ENCODE assay signal across 9 mouse cellular contexts in genomic region chr16:38368336-38368735, GRCm38 (mm10). TPM values are rescaled to one million over a fixed set of nuclear protein-coding genes. Genes with fewer than 3 reads are reported as not detected.
DNase-seq lines count a peak whose midpoint lies in the region; ATAC-seq and TF ChIP-seq lines count a peak whose summit lies in the region.
"Had no signal": no experiment of that assay in that cellular context is flagged by ENCODE, and none has a peak within 500 bp of the region (broad histone marks: within the 10 kb centered on the region; RNA-seq: fewer than 3 reads in every experiment).

No protein-coding gene starts in this region.

- TF ChIP-seq EP300 in heart, postnatal 0 days (IDR thresholded peaks at IDR 0.05; ENCODE audit: low read depth) = no peak

- no peak for ATAC-seq in megakaryocyte, adult 5-6 weeks (ENCODE audit: poor library complexity, severe bottlenecking)
- peak; percentile 12; the same call in 1 of the 2 replicates for ATAC-seq in heart, postnatal 0 days (ENCODE audit: insufficient read depth, low read depth)
- no peak for ATAC-seq in megakaryocyte-erythroid progenitor cell, adult 5-6 weeks (replicated peaks; ENCODE audit: low FRiP score, low TSS enrichment, poor library complexity, severe bottlenecking)

- WGBS in heart, postnatal 0 days = 14% methylated on average over 10 of the region's 10 CpGs

- H3K4me3 ChIP-seq in megakaryocyte, embryonic 14.5 days (replicated peaks) = peak overlapping the region; percentile 83
- H3K4me3 ChIP-seq in heart, postnatal 0 days (ENCODE audit: low read depth, low read length) = peak overlapping the region; percentile 22

- TF ChIP-seq CTCF in heart, postnatal 0 days (IDR thresholded peaks at IDR 0.05; ENCODE audit: low read depth) = no peak

- peak; percentile 48 to 58 for DNase-seq in cerebellum, postnatal 36 days
- no peak for DNase-seq in heart, postnatal 0 days (ENCODE audit: low spot score)
- DNase-seq in retina, postnatal 1 day = peak; percentile 66
- DNase-seq in embryo, embryonic 9.5 days (ENCODE audit: extremely low spot score) = no peak
- DNase-seq: lung, embryonic 14.5 days had no signal

- H3K9ac ChIP-seq in heart, postnatal 0 days (replicated peaks; ENCODE audit: low read depth, low read length) = no peak overlapping the region
- H3K9ac ChIP-seq: lung, embryonic 14.5 days had no signal

- H3K4me1 ChIP-seq in megakaryocyte, embryonic 14.5 days = peaks cover 83% of the 10 kb centered on the region
- H3K4me1 ChIP-seq in heart, postnatal 0 days (ENCODE audit: control insufficient read depth, insufficient read depth) = peaks cover 26% of the 10 kb centered on the region

- no peaks in the 10 kb centered on the region for H3K9me3 ChIP-seq in megakaryocyte, embryonic 14.5 days
- no peaks in the 10 kb centered on the region for H3K9me3 ChIP-seq in heart, postnatal 0 days (replicated peaks; ENCODE audit: control insufficient read depth, low read length)

- no peak overlapping the region for H3K27ac ChIP-seq in heart, postnatal 0 days (ENCODE audit: low read depth)

- peak overlapping the region; percentile 54 for H3K4me2 ChIP-seq in heart, postnatal 0 days (ENCODE audit: low read depth, low read length)
- H3K4me2 ChIP-seq: lung, embryonic 14.5 days had no signal

- H3K36me3 ChIP-seq in megakaryocyte, embryonic 14.5 days (replicated peaks; ENCODE audit: low read length) = peaks cover 35% of the 10 kb centered on the region
- peaks cover 49% of the 10 kb centered on the region for H3K36me3 ChIP-seq in heart, postnatal 0 days (replicated peaks; ENCODE audit: control insufficient read depth, insufficient read depth, low read length)

- no peaks in the 10 kb centered on the region for H3K27me3 ChIP-seq in megakaryocyte, embryonic 14.5 days (replicated peaks)
- no peaks in the 10 kb centered on the region for H3K27me3 ChIP-seq in heart, postnatal 0 days (ENCODE audit: control insufficient read depth, insufficient read depth, low read length)

RNA-seq across cellular contexts. Expression of gene Popdc2, which starts 6.3 kb away (rescaled TPM):
- polyA plus RNA-seq in megakaryocyte, embryonic 14.5 days (2012; ENCODE audit: insufficient read depth, low replicate concordance) = 2.8 and 5.0 TPM in 2 replicates
- total RNA-seq in megakaryocyte, adult 5-6 weeks (2015) = 0.38 and 3.9 TPM in 2 replicates
- 1.8 TPM in 1 of 2 replicates, not detected in the other for total RNA-seq in megakaryocyte, adult 5-6 weeks (2017)
- total RNA-seq in heart, postnatal 0 days (2014; rRNA removed; ENCODE audit: low replicate concordance) = 982 and 1,104 TPM in 2 replicates
- 564 and 675 TPM in 2 replicates for polyA plus RNA-seq in heart, postnatal 0 days (2015; fragmentation: Nextera tagmentation; extraction: Ambion mirVana)
- 10.0 and 10.1 TPM in 2 replicates for total RNA-seq in megakaryocyte-erythroid progenitor cell, adult 5-6 weeks (2014; fragmentation: Nextera tagmentation)
- 3.1 TPM in 1 of 2 replicates, not detected in the other for total RNA-seq in megakaryocyte-erythroid progenitor cell, adult 5-6 weeks (2017)

RNA-seq across cellular contexts. Expression of gene Gm21987, which starts 21.5 kb away (rescaled TPM):
- polyA plus RNA-seq in megakaryocyte, embryonic 14.5 days (2012; ENCODE audit: insufficient read depth, low replicate concordance) = 272 and 1,896 TPM in 2 replicates
- not detected in 2 replicates for total RNA-seq in megakaryocyte, adult 5-6 weeks (2015)
- not detected in 2 replicates for total RNA-seq in megakaryocyte, adult 5-6 weeks (2017)
- not detected in 2 replicates for total RNA-seq in heart, postnatal 0 days (2014; rRNA removed; ENCODE audit: low replicate concordance)
- polyA plus RNA-seq in heart, postnatal 0 days (2015; fragmentation: Nextera tagmentation; extraction: Ambion mirVana) = 5.1 and 6.2 TPM in 2 replicates
- total RNA-seq in megakaryocyte-erythroid progenitor cell, adult 5-6 weeks (2014; fragmentation: Nextera tagmentation) = not detected in 2 replicates
- total RNA-seq in megakaryocyte-erythroid progenitor cell, adult 5-6 weeks (2017) = not detected in 2 replicates
- polyA plus RNA-seq: lung, embryonic 14.5 days; stomach, embryonic 14.5 days had no signal

RNA-seq across cellular contexts. Expression of gene Cox17, which starts 21.5 kb away (rescaled TPM):
- 25.9 and 292 TPM in 2 replicates for polyA plus RNA-seq in megakaryocyte, embryonic 14.5 days (2012; ENCODE audit: insufficient read depth, low replicate concordance)
- 89.3 and 106 TPM in 2 replicates for total RNA-seq in megakaryocyte, adult 5-6 weeks (2015)
- total RNA-seq in megakaryocyte, adult 5-6 weeks (2017) = 210 and 268 TPM in 2 replicates
- total RNA-seq in heart, postnatal 0 days (2014; rRNA removed; ENCODE audit: low replicate concordance) = 84.7 and 177 TPM in 2 replicates
- polyA plus RNA-seq in heart, postnatal 0 days (2015; fragmentation: Nextera tagmentation; extraction: Ambion mirVana) = 579 and 627 TPM in 2 replicates
- total RNA-seq in megakaryocyte-erythroid progenitor cell, adult 5-6 weeks (2014; fragmentation: Nextera tagmentation) = 228 and 369 TPM in 2 replicates
- total RNA-seq in megakaryocyte-erythroid progenitor cell, adult 5-6 weeks (2017) = 465 and 506 TPM in 2 replicates

RNA-seq across cellular contexts. Expression of gene Maats1, which starts 26.4 kb away (rescaled TPM):
- not detected in 2 replicates for polyA plus RNA-seq in megakaryocyte, embryonic 14.5 days (2012; ENCODE audit: insufficient read depth, low replicate concordance)
- total RNA-seq in megakaryocyte, adult 5-6 weeks (2015) = not detected in 2 replicates
- total RNA-seq in megakaryocyte, adult 5-6 weeks (2017) = not detected in 2 replicates
- not detected in 2 replicates for total RNA-seq in heart, postnatal 0 days (2014; rRNA removed; ENCODE audit: low replicate concordance)
- 0.10 and 0.15 TPM in 2 replicates for polyA plus RNA-seq in heart, postnatal 0 days (2015; fragmentation: Nextera tagmentation; extraction: Ambion mirVana)
- not detected in 2 replicates for total RNA-seq in megakaryocyte-erythroid progenitor cell, adult 5-6 weeks (2014; fragmentation: Nextera tagmentation)
- 0.04 and 0.66 TPM in 2 replicates for total RNA-seq in megakaryocyte-erythroid progenitor cell, adult 5-6 weeks (2017)
- polyA plus RNA-seq: stomach, embryonic 14.5 days had no signal

Comparison
In these comparisons a context has a peak if more than half of its experiments do, and no peak if none do; other contexts are left out.
1. DNase-seq: peak in cerebellum, postnatal 36 days (2 of 2) and retina, postnatal 1 day (single experiment); none in heart, postnatal 0 days (single experiment) and embryo, embryonic 9.5 days (single experiment).
2. RNA of gene Popdc2, which starts 6.3 kb away (total RNA-seq): 982 to 1,104 TPM in heart, postnatal 0 days; 3.1 to 10.1 TPM in megakaryocyte-erythroid progenitor cell, adult 5-6 weeks and 0.38 to 3.9 TPM in megakaryocyte, adult 5-6 weeks; every median in the first group is over 10 times any median in the second.